Mouse (Mus musculus) adrenal gland (tissue): Measurements from ENCODE around the gene Tada2a.

ENCODE experiments used
- intact Hi-C: fragments of 180-260 bp; cut with DNase I; formaldehyde crosslinking; loops from one replicate; pipeline ENCODE4 v1.15.1; 2025
- long read RNA-seq, 2 experiments: library from polyadenylated mRNA; unstranded; transcript quantifications; one replicate each; pipeline ENCODE4 v2.0.0; 2020; ENCODE audit warnings: borderline replicate concordance in 1 of 2; ENCODE audit not compliant: insufficient replicate concordance in 1 of 2

Tada2a gene
- long read RNA-seq, experiment 1, transcript Tada2a-201 (16 exons, 2,151 nt): major isoform, 6 of 12 reads
- long read RNA-seq, experiment 1, partial matches to known transcripts: 4 of 12 reads
- long read RNA-seq, experiment 1, other reads (novel, unspliced or antisense): 2 of 12 reads
- long read RNA-seq, experiment 2, transcript Tada2a-201 (16 exons, 2,151 nt): major isoform, 6 of 19 reads
- long read RNA-seq, experiment 2, partial matches to known transcripts: 9 of 19 reads
- long read RNA-seq, experiment 2, other reads (novel, unspliced or antisense): 4 of 19 reads

DNA sequence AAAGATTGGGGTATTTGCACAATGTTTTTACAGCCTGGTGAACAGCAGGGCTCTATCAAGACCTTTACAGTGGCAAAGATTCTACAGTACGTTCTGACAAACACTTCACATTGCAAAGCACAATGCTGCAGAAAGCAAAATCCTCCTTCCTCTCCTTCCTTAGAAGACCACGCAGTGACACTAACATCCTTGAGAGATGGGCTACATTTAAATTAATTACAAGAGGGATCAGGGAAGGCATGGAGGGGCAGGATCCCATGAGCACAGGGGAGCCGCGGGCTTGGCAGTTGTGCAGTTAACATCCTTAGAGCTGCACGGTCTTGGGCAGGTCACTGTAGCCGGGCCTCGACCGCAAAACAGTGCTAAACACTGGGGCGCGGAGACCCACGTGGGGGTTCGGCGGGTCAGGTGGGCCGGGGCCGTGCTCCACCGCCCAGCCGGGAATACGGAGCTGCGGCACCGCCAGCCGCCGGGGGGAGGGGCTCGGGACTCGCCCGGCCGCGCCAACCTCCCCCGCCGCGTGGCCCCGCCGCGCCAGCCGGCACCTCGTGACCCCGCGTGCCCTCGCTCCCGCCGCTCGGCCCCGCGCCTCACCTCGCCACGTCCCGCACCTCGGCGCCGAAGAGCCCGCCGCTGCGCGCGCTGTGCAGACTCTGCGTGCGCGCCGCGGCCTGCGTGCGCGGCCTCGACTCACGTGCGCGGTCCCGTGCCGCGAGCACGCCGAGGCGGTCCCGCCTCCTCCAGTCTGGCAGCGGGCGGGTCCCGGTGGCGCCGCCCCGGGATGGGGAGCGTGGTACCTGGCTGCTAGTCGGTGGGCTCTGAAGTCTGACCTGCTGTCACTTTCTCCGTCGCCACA is at the start of gene Tada2a, which contains the start of gene Acaca:
Gene Tada2a (minus strand): TSS at position 658 of the 856 bp plus-strand sequence.
Gene Acaca (plus strand): TSS at position 730 of the 856 bp plus-strand sequence.
- intact Hi-C loops: no loop called here

GRCm38 (mm10) chr11:84178571-84178970 is 49.2 kb upstream of the Tada2a start:
- intact Hi-C loops: loop anchor here (2.0 kb wide), 1 partner anchor 64 kb away; no protein-coding TSS in a partner anchor

- intact Hi-C loops: no loop called here
Measured at GRCm38 (mm10) chr11:84172539-84173435, 43.4 kb upstream of the Tada2a start.

GRCm38 (mm10) chr11:84168701-84169288 is 39.4 kb upstream of the Tada2a start:
- intact Hi-C loops: no loop called here

DNA sequence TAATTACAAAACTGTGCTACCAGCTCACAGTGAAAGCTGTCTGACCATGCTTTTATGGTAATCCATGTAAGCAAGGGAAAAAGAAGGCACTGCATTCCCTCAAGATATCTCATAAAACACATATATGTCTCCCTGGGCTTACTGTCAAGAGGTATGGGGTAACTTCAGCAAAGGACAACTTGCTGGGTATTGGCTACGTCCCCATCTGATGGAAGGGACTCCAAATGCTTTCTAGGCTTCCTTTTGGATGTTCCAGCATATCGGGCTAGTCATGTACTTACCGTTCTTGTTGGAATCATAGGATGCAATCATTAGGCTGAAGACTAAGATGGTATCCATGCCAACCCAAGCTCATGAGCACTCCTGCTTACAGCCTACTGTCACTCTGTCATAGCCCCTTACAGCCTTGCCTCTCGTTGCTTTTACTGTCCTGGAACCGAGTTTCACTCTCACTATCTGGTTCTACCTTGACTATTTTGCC is 37.7 kb upstream of the Tada2a start, which contains the start of gene Gm11437:
Gene Gm11437 (minus strand): TSS at position 431 of the 481 bp plus-strand sequence.
- intact Hi-C loops: no loop called here

GRCm38 (mm10) chr11:84164561-84164960 is 35.2 kb upstream of the Tada2a start:
- intact Hi-C loops: no loop called here

- intact Hi-C loops: no loop called here
Measured at GRCm38 (mm10) chr11:84164123-84164522, 34.7 kb upstream of the Tada2a start.

DNA sequence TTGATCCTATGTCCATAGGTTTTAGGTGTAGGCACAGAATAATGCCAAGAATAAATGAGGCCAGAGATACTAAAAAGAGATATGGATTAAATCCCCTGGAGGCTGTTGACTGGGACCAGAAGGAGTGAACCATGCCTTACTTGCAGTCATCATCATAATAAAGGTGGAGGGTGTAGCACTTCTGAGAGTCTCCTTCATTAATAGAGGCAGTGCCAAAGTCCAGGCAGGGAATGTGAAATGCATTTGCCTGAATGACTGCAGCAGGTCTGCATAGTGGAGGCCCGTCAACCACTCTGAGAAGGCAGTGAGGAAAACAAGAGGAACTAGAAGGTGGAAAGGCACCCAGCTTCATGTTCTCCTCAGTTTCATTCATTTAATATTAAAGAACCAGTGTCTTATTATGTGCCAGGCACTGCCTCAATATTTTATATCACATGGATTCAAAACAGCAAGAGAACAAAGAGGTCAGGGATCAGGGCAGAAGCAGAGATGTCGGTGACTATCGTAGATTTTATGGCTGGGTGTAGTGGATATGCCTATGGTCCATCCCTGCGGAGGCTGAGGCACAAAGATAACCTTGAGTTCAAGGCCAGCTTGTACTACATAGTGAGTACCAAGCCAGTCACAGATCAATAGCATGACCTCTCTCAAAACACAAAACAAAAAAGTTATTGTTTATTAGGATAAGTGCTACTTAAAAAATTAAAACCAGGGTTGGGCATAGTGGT is 27.3 kb upstream of the Tada2a start:
- intact Hi-C loops: no loop called here

GRCm38 (mm10) chr11:84150884-84151283 is 21.5 kb upstream of the Tada2a start:
- intact Hi-C loops: no loop called here

DNA sequence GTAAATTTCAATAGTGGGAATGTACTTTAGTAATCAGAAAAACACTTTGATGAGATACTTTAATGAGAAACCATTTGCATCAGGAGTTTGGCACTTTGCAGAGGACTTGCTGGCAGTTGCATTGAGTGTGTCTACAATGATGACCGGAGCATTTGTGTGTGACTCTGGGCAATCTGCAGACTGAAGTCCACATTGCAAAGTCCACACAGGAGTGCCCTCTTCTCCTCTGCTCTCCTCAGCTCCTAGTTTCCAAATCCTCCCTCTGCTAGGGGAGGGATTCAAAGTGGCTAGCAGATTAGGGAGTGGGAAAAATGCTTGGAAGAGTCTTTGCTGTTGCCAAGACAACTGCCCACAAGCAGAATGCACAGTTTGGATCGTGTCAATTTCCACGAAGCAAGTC is 16.7 kb upstream of the Tada2a start:
- intact Hi-C loops: no loop called here

DNA sequence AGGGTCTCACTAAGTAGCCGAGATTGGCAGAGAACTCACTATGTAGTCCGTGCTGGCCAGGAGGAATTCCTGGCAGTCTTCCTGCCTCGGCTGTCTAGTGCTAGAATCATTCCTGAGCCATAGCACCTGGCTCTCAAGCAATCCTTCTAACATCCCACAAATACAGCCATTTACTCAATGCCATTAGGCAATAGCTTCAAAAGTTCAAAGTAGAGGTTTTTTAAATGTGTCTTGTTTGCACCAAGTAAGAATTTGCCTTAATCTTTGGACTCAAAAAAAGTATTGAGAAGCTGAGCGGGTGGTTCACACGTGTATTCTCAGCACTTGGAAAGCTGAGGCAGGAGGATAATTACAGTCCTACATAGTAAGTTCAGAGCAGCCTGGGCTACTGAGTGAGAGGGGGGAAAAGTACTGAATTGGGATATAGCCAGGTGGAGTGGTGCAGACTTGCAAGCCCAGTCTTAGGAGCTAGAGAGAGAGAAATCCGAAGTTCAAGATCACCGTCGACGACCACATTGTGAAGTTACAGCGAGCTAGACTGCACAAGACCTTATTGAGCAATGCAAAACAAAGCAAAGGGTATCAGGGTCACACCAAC is 15.9 kb upstream of the Tada2a start:
- intact Hi-C loops: no loop called here

GRCm38 (mm10) chr11:84141752-84142151 is 12.4 kb upstream of the Tada2a start:
- intact Hi-C loops: no loop called here

DNA sequence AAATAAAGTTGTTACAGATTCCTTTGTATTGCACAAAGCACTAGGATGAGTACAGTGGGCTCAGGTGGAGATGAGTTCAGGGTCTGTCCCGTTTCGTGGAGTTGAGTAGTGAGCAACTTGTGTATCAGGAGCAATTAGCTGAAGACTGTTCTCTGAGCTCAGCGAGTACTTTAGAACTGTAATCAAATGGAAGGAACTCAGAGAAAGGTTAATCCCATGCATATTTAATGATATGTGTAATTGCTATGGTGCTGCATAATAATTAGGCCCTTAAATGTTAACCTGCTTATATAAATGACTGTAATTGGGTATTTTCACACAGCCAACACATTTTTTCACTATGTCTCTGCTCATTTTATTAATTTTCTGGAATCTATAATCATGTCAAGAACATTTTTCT is 7.1 kb upstream of the Tada2a start:
- intact Hi-C loops: no loop called here

DNA sequence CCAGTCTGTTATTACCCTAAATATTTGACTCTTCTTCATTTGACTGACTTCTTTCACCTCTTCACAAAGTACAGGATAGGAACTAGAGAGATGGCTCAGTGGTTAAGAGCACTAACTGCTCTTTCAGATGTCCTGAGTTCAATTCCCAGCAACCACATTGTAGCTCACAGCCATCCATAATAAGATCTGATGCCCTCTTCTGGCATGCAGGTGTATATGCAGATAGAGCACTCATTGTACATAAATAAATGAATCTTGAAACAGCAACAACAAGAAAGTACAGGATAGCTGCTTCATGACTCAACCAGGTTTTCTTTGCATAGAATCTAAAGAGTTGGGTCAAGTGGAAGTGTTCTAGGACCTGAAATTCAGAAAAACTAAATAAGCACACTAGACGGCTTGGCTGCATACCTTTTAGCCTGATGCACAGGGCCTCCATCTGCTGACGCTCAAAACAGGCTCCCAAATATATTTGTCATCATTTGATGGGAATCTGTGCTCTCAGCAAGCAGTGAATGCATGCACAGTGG is 5.0 kb upstream of the Tada2a start:
- intact Hi-C loops: loop anchor here (5.0 kb wide), 1 partner anchor 113 kb away; no protein-coding TSS in a partner anchor

DNA sequence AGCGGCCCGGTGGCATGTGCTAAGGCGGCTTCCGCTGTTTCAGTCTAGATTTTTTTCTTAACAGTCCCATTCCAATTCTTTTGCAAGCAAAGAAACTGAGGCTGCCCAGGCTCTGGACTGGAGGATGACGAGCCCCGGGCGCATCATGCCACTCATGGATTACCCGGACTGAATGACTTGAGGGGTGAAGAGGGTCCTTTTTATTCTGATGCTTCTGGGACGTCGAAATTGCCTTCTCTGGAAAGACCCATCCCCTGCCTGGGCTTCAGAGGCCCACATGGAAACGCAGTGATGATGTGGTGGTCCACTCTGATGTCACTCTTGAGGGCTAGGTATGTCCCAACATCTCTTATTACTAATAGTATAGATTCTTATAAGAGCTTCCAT is 392 bp upstream of the Tada2a start:
- intact Hi-C loops: loop anchor here (5.0 kb wide), 1 partner anchor 118 kb away; no protein-coding TSS in a partner anchor

DNA sequence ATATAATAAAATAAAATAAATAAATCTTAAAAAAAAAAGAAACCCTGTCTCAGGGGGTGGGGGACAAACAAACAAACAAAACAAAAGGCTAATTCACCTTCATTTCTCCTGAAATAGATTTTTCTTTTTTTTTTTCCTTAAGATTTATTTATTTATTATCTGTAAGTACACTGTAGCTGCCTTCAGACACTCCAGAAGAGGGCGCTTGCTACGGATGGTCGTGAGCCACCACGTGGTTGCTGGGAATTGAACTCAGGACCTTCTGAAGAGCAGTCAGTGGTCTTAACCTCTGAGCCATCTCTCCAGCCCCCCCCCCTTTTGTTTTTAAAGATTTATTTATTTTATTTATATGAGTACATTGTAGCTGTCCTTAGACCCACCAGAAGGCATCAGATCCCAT is 1.4 kb downstream of the Tada2a start:
- intact Hi-C loops: no loop called here

GRCm38 (mm10) chr11:84121051-84121956 is 8.1 kb downstream of the Tada2a start:
- intact Hi-C loops: no loop called here

DNA sequence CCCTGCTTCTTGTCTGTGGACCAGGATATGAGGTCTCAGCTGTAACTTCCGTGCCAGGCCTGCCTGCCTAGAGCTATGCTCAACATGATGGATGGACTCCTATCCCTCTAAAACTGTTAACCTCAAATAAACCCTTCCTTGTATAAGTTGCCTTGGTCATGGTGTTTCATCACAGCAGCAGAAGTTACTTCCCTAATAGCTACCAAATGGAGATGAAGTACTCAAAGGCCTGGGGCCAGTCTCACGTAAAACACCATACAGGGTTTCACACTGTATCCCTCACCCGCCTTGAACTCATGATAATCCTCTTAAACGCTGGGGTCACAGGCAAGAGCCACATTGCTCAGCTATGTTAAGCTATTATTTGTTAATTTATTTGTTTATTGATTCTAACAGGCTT is 12.0 kb downstream of the Tada2a start:
- intact Hi-C loops: no loop called here
